Mouse (Mus musculus) bone marrow, adult 2 months (tissue): ENCODE data around the gene Serp2.

Experiments used
- CTCF ChIP-seq: fragments of 200-500 bp; IDR thresholded peaks from 2 replicates; pipeline ENCODE4 v1.5.1; 2011; ENCODE audit warnings: low read length, control low read depth; ENCODE audit not compliant: control insufficient read depth, insufficient read depth
- POLR2A ChIP-seq: fragments of 200-500 bp; IDR thresholded peaks from 2 replicates; pipeline ENCODE4 v1.6.1; 2011; ENCODE audit warnings: low read depth, mild to moderate bottlenecking, control low read depth, low read length, borderline replicate concordance; ENCODE audit not compliant: control insufficient read depth

DNA sequence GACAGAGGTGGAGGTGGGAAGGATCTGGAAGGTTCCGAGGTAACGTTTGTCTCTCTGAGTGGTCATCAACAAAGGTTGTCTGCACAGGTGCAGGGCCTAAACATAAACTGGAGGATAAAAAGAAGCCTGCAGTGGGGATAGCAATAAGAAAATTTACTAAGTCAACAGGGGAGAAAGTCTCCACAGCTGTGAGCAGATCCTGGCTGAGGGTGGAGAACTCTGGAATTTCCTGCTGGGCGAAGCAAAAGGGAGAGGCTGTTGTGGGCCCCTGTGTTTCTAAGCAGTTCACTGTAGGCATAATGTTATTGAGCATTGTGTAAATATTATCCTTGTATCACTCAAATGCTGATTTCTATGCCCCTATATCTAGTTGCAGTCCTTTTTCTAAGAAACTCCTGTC is 43.7 kb upstream of the Serp2 start:
- TF ChIP-seq POLR2A (no peak), CTCF (no peak)
